Mouse (Mus musculus) thymus, adult 2 months (tissue): ENCODE measurements around the gene 1600014C23Rik. TPM values are rescaled to one million over a fixed set of nuclear protein-coding genes. Genes with fewer than 3 reads are reported as not detected.

Source experiments
- DNase-seq: peaks from one replicate; pipeline ENCODE4 v3.0.0; 2021
- H3K27ac ChIP-seq: fragments of 200-500 bp; 2 replicates; pipeline ENCODE4 v1.5.1; 2012; ENCODE audit warnings: low read length, control low read depth; ENCODE audit not compliant: control insufficient read depth, insufficient read depth
- H3K27me3 ChIP-seq: fragments of 200-500 bp; 2 replicates; pipeline ENCODE4 v1.6.1; 2012; ENCODE audit warnings: mild to moderate bottlenecking, low read length, moderate library complexity, mixed read lengths; ENCODE audit not compliant: control insufficient read depth, insufficient read depth
- H3K36me3 ChIP-seq: fragments of 200-500 bp; 2 replicates; pipeline ENCODE4 v1.6.1; 2012; ENCODE audit warnings: mild to moderate bottlenecking, low read length, moderate library complexity; ENCODE audit not compliant: control insufficient read depth, insufficient read depth
- H3K4me1 ChIP-seq: fragments of 200-500 bp; replicated peaks from 2 replicates; pipeline ENCODE4 v1.6.1; 2012; ENCODE audit warnings: low read length; ENCODE audit not compliant: control insufficient read depth, insufficient read depth
- H3K4me3 ChIP-seq: fragments of 200-500 bp; 2 replicates; pipeline ENCODE4 v1.5.1; 2012; ENCODE audit warnings: mild to moderate bottlenecking, low read length, control low read depth, moderate library complexity; ENCODE audit not compliant: control insufficient read depth, insufficient read depth
- CTCF ChIP-seq: fragments of 200-500 bp; IDR thresholded peaks from 2 replicates; pipeline ENCODE4 v1.5.1; 2012; ENCODE audit warnings: mild to moderate bottlenecking, control low read depth, low read length, moderate library complexity, borderline replicate concordance; ENCODE audit not compliant: control insufficient read depth, poor library complexity, insufficient read depth; ENCODE audit errors: extremely low read depth
- POLR2A ChIP-seq: fragments of 200-500 bp; IDR thresholded peaks from 2 replicates; pipeline ENCODE4 v1.6.1; 2012; ENCODE audit warnings: mild to moderate bottlenecking, low read length, control low read depth, moderate library complexity; ENCODE audit not compliant: control insufficient read depth, poor library complexity, insufficient read depth; ENCODE audit errors: extremely low read depth
- WGBS: fragments of 180-500 bp; shearing (Covaris S2); methylation state at CpG from one replicate; pipeline ENCODE4 v1.1.7; 2018; 5-methylcytosine and 5-hydroxymethylcytosine counted together
- polyA plus RNA-seq: library from polyadenylated mRNA; depleted of rRNA; stranded (reverse); fragments of >200 nt; gene quantifications from 2 replicates; pipeline ENCODE4 v1.2.3, GENCODE M21; 2012

The 1600014C23Rik gene
- polyA plus RNA-seq, 1 experiment: not detected

DNA sequence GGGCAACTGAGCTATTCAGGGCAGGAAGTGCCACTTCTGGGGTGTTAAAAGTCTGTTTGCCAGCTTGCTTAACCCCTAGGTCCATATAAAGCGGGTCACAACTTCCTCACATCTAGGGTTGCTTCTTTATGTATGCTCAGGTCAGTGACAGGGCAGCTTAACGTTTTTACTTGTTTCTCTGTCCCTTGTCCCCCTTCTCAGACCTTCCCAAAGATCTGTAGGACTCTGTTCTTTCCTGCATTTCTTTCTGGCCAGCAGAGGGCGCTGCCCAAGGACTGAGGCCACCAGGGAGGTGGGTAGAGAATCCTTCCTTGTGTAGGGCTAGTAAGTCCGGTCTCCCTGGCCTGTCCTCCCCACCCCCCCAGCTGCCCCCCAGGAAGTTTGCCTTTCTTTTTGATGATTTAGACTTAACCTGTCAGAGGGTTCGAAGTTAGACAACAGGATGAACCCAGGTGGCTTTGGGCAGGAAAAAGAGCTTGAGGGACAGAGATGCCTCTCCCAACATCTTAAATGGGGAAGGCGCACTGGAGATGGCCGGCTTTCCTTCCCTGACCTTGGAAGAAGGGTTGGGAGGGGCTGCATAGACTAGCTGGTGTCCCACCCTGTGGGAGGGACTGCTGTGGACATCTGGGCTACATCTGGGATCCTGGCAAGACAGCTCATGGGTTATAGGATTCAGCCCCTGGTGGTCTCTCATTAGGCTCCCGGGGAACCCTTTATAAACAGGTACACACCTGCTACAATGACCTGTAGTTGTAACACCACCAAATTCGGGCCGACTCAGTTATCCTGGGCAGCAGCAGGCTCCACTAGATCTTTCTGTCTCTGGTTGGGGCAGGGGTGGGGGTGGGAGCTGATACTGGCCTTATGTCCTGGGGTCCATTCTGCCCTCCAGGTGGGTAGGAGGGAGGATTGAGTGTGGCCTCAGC lies 2.0 kb upstream of the 1600014C23Rik start:
- Histone ChIP-seq H3K4me1 (peaks cover 19% of the 10 kb centered on the region), H3K36me3 (no peaks in the 10 kb centered on the region), H3K27me3 (no peaks in the 10 kb centered on the region; the same call in 1 of the 2 replicates), H3K27ac (no peak overlapping the region), H3K4me3 (peak overlapping the region; percentile 48; the same call in 1 of the 2 replicates)
- TF ChIP-seq POLR2A (no peak), CTCF (peak; percentile 62; the same call in 1 of the 2 replicates)
- 17% methylated on average over 10 of the region's 10 CpGs for WGBS
- peak; percentile 81 for DNase-seq

DNA sequence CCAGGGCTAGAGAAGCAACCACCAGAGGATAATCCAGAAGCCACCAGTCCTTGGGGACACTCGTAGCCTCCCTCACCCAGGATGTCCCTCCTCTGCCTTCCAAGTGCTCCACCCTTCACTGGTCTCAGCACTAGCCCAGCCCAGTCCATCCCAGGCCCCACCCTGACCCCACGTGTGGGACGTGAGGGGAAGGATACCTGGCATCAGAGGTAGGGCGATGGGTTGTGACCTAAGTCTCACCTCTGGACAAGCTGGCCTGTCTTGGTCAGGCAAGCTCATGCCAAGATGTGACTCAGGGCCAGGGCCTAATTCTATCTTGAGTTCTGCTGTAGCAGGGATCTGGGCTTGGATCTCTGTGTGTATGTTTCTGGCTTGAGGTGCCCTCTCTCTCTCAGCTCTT lies 1.2 kb upstream of the 1600014C23Rik start:
- Histone ChIP-seq H3K27me3 (no peaks in the 10 kb centered on the region; the same call in 1 of the 2 replicates), H3K4me1 (peaks cover 19% of the 10 kb centered on the region), H3K27ac (no peak overlapping the region), H3K36me3 (no peaks in the 10 kb centered on the region), H3K4me3 (no peak overlapping the region)
- 91% methylated on average over 4 of the region's 4 CpGs for WGBS
- TF ChIP-seq POLR2A (no peak), CTCF (no peak)
- DNase-seq: no peak

DNA sequence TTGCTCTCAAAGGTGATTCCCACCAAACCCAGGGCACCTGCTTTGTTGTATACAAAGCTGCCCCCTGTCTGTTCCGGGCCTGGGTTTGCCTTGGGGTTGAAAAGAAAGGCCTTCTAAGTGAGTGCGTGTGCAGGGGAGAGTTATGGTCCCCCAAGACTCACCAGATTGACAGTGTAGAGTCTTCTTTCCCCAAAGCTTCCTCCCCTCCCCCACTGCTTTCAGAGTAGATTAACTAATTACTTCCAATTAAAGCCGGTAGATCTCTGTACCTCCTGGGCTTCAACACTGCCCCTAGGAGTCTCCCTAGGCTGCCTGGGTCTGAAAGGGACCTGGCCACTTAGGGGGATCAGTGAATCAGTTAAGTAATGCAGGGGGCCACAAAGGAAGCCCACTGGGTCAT lies 689 bp upstream of the 1600014C23Rik start:
- DNase-seq: no peak
- Histone ChIP-seq H3K4me1 (peaks cover 19% of the 10 kb centered on the region), H3K27ac (no peak overlapping the region), H3K27me3 (no peaks in the 10 kb centered on the region; the same call in 1 of the 2 replicates), H3K4me3 (no peak overlapping the region), H3K36me3 (no peaks in the 10 kb centered on the region)
- WGBS: 52% methylated on average over 3 of the region's 3 CpGs
- TF ChIP-seq CTCF (no peak), POLR2A (no peak)

DNA sequence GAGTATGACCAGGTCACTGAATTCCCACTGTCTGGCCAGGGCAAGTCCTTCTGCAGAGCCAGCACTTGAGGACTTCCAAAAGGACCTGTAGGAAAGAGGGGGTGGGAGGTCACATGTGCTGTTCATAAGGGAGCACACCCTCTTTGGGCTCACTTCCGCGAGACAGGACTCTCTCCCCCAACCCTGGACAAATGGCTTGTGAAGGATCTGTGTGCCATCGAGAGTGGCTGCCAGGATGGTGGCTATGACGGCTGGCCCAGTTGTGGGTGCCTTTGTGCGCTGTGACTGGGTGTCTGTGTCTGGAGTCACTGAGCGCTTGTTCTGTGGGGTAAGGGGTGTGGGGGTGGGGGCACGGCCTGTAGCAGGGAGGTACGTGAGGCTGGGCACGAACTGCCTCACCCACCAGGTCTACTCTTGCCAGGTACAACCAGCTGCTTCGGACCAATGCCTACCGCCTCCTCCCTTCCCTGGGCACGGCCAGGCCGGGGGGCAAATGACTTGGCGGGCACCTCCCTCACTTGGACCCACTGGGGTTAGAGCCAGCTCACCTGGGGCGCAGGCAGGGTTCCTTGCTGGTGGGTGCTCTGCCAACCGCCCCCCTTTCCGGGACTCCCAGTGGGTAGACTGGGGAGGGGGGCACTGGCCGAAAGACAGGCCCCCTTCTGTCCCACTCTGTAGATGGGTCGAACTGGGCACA lies 458 bp downstream of the 1600014C23Rik start:
- Histone ChIP-seq H3K27ac (no peak overlapping the region), H3K27me3 (no peaks in the 10 kb centered on the region; the same call in 1 of the 2 replicates), H3K4me3 (no peak overlapping the region), H3K36me3 (no peaks in the 10 kb centered on the region), H3K4me1 (peaks cover 19% of the 10 kb centered on the region)
- WGBS: 91% methylated on average over 19 of the region's 19 CpGs
- DNase-seq: no peak
- TF ChIP-seq POLR2A (no peak), CTCF (no peak)

DNA sequence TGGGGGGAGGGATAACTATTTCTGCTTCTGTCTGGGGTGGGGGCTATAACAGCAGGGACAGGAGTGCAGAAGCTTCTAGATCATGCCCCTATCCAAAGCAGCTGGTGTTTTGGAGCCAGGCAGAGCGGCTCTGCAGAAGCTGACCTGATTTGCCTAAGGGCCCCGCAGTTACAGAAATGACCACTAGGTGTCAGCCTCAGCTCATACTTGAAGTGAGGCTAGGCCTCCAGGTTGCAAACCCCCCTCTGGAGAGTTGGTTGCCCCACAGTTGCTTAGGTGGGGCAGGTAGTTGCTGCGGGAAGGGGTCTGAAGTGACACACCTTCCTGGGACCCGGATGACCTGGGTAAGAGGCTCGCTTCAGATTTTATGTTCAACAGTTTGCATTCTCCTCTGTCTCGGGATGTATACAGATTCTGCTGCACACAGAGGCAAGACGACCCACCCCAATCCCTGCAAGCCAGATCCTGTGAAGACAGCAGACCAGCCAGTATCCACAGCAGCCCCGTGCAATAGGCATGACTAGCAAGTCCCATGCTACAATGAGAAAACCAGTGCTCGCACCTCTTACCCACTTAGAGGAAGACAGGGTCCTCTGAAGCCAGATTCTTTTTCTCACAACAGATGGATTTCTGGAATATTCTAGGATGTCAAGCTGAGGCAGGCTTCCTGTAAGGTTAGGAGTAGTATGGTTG lies 2.3 kb downstream of the 1600014C23Rik start:
- H3K4me3 ChIP-seq: no peak overlapping the region
- no peaks in the 10 kb centered on the region for H3K36me3 ChIP-seq
- H3K27me3 ChIP-seq: no peaks in the 10 kb centered on the region; the same call in 1 of the 2 replicates
- WGBS: 38% methylated on average over 9 of the region's 9 CpGs
- DNase-seq: peak; percentile 86
- TF ChIP-seq POLR2A (no peak), CTCF (peak; percentile 90)
- peaks cover 19% of the 10 kb centered on the region for H3K4me1 ChIP-seq
- H3K27ac ChIP-seq: no peak overlapping the region

DNA sequence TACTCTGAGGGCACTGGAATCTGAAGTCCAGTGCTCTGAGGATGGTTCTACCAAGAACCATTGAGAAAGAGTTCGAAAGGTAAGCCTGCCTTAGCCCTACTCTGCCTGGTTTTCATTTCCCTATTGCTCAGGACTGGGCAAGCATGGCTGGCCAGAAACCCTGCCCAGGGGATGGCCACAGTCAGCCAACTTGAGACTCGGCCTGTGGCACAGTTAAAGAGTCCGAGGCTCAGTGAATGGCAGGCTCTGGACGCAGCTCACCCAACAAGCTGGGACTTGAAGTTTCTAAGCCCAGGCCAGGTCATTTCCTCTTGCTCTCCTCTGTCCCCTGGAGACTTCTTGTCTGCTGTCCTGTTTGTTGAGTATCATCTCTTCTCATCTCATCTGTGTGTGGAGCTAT lies 2.9 kb downstream of the 1600014C23Rik start:
- 98% methylated on average over 4 of the region's 4 CpGs for WGBS
- no peak for DNase-seq
- no peaks in the 10 kb centered on the region; the same call in 1 of the 2 replicates for H3K27me3 ChIP-seq
- no peak overlapping the region for H3K4me3 ChIP-seq
- no peak overlapping the region for H3K27ac ChIP-seq
- no peaks in the 10 kb centered on the region for H3K36me3 ChIP-seq
- peaks cover 18% of the 10 kb centered on the region for H3K4me1 ChIP-seq
- TF ChIP-seq POLR2A: no peak
- TF ChIP-seq CTCF: no peak
